Mouse (Mus musculus) bone marrow macrophage, adult 2 months (primary cell): ENCODE measurements around the gene Terf2.

Experiments
- CTCF ChIP-seq: IDR thresholded peaks from 2 replicates; pipeline ENCODE4 v1.5.1; 2012; ENCODE audit warnings: low read depth, mild to moderate bottlenecking, low read length, moderate library complexity
- POLR2A ChIP-seq: IDR thresholded peaks from 2 replicates; pipeline ENCODE4 v1.6.1; 2012; ENCODE audit warnings: mild to moderate bottlenecking, low read depth, low read length, borderline replicate concordance

- TF ChIP-seq CTCF (no peak), POLR2A (no peak)
Observed at GRCm38 (mm10) chr8:107137591-107137990, 41.2 kb upstream of the Terf2 start.
